Mouse (Mus musculus) Patski (cell line): ENCODE data around the gene Dhx34. TPM values are rescaled to one million over a fixed set of nuclear protein-coding genes. Genes with fewer than 3 reads are reported as not detected.

Experiments used
- ATAC-seq: fragments of 100-300 bp; one replicate; pipeline ENCODE4 v1.8.0; 2021
- CTCF ChIA-PET: fragments of 350-600 bp; sonication (Branson Sonifier 250); formaldehyde crosslinking; loops from one replicate; lab custom pipeline; 2022; ENCODE audit warnings: inconsistent platforms; lab: Charles Lee
- POLR2A ChIA-PET: fragments of 350-600 bp; sonication (Branson Sonifier 250); formaldehyde crosslinking; loops from one replicate; lab custom pipeline; 2022; ENCODE audit warnings: antibody characterized with exemption, inconsistent platforms; lab: Charles Lee
- DNase-seq: peaks from one replicate; pipeline ENCODE4 v3.0.0-alpha.2; 2011; ENCODE audit warnings: low read depth, low spot score
- H3K27me3 ChIP-seq: fragments of 371-371 bp; one replicate; pipeline ENCODE4 v1.5.1; 2021
- CTCF ChIP-seq: fragments of 100-300 bp; IDR thresholded peaks from one replicate; pipeline ENCODE4 v1.5.1; 2021
- in situ Hi-C: fragments of 300-500 bp; cut with MboI; formaldehyde crosslinking; loops from 3 replicates; pipeline ENCODE4 v1.11.1; 2018; ENCODE audit warnings: low pct_unique_long_range_greater_than_20kb, mixed read lengths
- polyA plus RNA-seq: library from polyadenylated mRNA; unstranded; gene quantifications from one replicate; pipeline ENCODE4 v1.2.3, GENCODE M21; 2021

Dhx34 gene
- polyA plus RNA-seq, 1 experiment from 2014 or later, result 15.1 TPM

DNA sequence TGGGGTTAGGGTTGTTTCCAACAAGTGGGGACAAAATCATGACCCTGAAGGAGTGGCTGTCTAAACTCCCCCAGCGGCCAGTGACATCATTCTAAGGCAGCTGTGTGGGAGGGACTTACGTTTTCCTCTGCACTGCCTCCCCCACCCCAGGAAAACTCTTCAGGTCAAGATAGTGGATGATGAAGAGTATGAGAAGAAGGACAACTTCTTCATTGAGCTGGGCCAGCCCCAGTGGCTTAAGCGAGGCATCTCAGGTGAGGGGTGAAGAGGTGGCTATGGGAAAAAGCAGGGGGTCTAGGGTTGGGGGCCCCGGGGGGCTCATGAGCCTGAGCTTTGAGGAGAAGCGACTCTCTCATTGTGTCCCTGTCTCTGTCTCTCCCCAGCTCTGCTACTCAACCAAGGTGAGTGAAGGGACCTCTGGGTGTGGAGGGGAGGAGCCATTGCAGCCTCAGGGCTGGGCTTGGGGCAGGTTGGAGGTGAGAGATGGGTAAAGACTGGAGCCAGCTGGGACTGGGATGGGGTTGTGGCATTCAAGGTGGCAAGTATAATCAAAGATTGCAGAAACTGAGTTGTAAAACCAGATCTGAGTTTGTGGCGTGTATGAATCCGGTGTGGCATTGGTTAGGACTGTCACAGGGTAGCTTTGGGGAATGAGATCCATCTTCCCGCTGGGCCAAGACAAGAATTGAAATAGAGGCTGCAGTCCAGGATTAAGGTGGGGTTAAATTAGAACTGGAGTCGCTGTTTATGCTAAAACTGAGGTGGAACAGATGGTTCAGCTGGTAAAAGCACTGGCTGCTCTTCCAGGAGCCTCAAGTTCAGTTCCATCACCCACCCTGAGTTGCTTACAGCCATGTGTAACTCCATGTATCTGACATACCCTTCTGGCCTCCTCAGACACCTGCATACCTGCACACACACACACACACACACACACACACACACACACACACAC, 71.4 kb downstream of the Dhx34 start:
- POLR2A ChIA-PET, result interaction anchor here (0.7 kb wide), 1 partner anchor 26 kb away, joined by 4 read pairs; no protein-coding TSS in a partner anchor

DNA sequence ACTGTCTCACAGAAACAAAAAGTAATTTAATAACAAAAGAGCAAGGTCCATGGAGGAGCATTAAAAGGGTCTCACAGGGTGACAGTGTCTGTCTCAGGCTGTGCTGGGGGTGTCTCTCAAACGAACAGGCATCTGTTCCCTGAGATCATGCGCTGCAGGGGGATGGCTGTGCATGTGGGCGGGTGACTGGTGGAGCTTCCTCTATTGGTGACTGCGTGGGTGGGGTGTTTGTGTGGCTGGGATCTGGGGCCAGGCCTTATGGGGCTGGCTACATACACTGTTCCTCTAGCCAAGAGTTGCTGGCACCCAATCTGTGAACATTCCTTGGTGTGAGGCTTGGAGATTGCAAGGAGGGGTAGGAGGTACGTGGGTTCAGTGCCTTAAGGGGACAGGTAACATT, 72.6 kb downstream of the Dhx34 start:
- ChIA-PET POLR2A (no interaction called here), CTCF (no interaction called here)
- DNase-seq, result no peak
- no peak for ATAC-seq
- TF ChIP-seq CTCF, result no peak
- H3K27me3 ChIP-seq, result peaks cover 34% of the 10 kb centered on the region
- in situ Hi-C loops, result loop anchor here (10.0 kb wide), 1 partner anchor 174 kb away; no protein-coding TSS in a partner anchor

More for the DNA sequence above, 71.4 kb downstream of the Dhx34 start:
- peaks cover 30% of the 10 kb centered on the region for H3K27me3 ChIP-seq
- in situ Hi-C loops, result no loop called here
- ATAC-seq (no peak), DNase-seq (no peak)
- CTCF ChIA-PET, result interaction anchor here (0.8 to 1.8 kb wide), 3 partner anchors 15 to 53 kb away, joined by 3 to 5 read pairs (median 3); partner anchors contain the start of genes Meis3 and Napa
- TF ChIP-seq CTCF, result no peak

DNA sequence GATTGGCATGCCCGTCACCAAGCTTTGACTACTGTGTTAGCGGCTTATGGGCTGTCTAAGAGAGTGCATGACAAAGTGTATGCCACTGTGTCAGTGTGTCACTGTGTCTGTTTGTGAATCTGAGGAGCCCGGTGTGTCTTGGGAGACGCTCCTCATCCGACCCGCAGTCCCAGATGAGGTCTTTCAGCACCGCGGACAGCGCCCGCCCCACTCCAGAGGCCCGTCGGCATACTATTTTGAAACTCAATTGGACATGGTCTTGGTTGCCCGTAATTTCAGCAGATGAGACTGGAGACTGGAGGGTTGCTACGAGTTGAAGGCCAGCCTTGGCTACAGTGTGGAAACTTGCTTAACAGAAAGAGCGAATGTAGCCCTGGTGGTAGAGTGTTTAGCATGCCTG, 74.2 kb downstream of the Dhx34 start:
- peaks cover 34% of the 10 kb centered on the region for H3K27me3 ChIP-seq
- in situ Hi-C loops, result loop anchor here (10.0 kb wide), 1 partner anchor 173 kb away; no protein-coding TSS in a partner anchor
- no peak for TF ChIP-seq CTCF
- ATAC-seq (no peak), DNase-seq (no peak)
- CTCF ChIA-PET, result no interaction called here
- POLR2A ChIA-PET, result no interaction called here

Other genes starting within 250 kb of the Dhx34 start
- gene Bicra, start 174.1 kb downstream of the Dhx34 start, polyA plus RNA-seq, result 10.8 TPM
- gene Zfp541, start 160.2 kb downstream of the Dhx34 start, polyA plus RNA-seq, result 0.01 TPM
- 178 TPM for gene Napa, start 123.6 kb downstream of the Dhx34 start, polyA plus RNA-seq
- 25.8 TPM for gene Kptn, start 102.1 kb downstream of the Dhx34 start, polyA plus RNA-seq
- gene Slc8a2, start 92.2 kb downstream of the Dhx34 start, polyA plus RNA-seq, result 1.8 TPM
- 26.9 TPM for gene Meis3, start 46.9 kb downstream of the Dhx34 start, polyA plus RNA-seq
- gene C5ar2, start 22.1 kb upstream of the Dhx34 start, polyA plus RNA-seq, result not detected
- not detected for gene C5ar1, start 37.5 kb upstream of the Dhx34 start, polyA plus RNA-seq
- gene Inafm1, start 51.6 kb upstream of the Dhx34 start, polyA plus RNA-seq, result 13.0 TPM
- 78.2 TPM for gene Ccdc9, start 64.8 kb upstream of the Dhx34 start, polyA plus RNA-seq
- gene Bbc3, start 86.4 kb upstream of the Dhx34 start, polyA plus RNA-seq, result 12.6 TPM
- gene Sae1, start 165.8 kb upstream of the Dhx34 start, polyA plus RNA-seq, result 244 TPM
- 41.9 TPM for gene Zc3h4, start 178.9 kb upstream of the Dhx34 start, polyA plus RNA-seq
- 86.0 TPM for gene Tmem160, start 230.7 kb upstream of the Dhx34 start, polyA plus RNA-seq